Mouse (Mus musculus) kidney, embryonic 16.5 days (tissue): ENCODE measurements at regions not wholly inside any gene's neighbourhood (a gene's known extent, or its start where the extent isn't known, plus 50 kb on each side); places are given as distances from the start of the nearest gene placed in this dataset.
A peak's percentile ranks its signal among the peaks of the same experiment; 100 is the strongest.

ENCODE experiments used
- ATAC-seq: fragments of 200-750 bp; cut with Nextera tagmentation; 2 replicates; pipeline ENCODE4 v1.8.0; 2017; ENCODE audit warnings: moderate TSS enrichment; ENCODE audit not compliant: low FRiP score, low TSS enrichment
- H3K27ac ChIP-seq: fragments of 300-500 bp; sonication (generic); 2 replicates; pipeline ENCODE4 v1.5.1; 2014; ENCODE audit warnings: low read length
- H3K27me3 ChIP-seq: fragments of 300-500 bp; sonication (generic); 2 replicates; pipeline ENCODE4 v1.6.1; 2014; ENCODE audit warnings: low read length, control low read depth, mixed read lengths; ENCODE audit not compliant: insufficient read depth
- H3K36me3 ChIP-seq: fragments of 300-500 bp; sonication (generic); 2 replicates; pipeline ENCODE4 v1.6.1; 2014; ENCODE audit warnings: low read length, control low read depth, mixed read lengths; ENCODE audit not compliant: insufficient read depth
- H3K4me1 ChIP-seq: fragments of 300-500 bp; sonication (generic); 2 replicates; pipeline ENCODE4 v1.6.1; 2014; ENCODE audit warnings: low read length, control low read depth, mixed read lengths; ENCODE audit not compliant: insufficient read depth
- H3K4me2 ChIP-seq: fragments of 300-500 bp; sonication (generic); replicated peaks from 2 replicates; pipeline ENCODE4 v1.6.1; 2014; ENCODE audit warnings: low read depth, low read length
- H3K4me3 ChIP-seq: fragments of 300-500 bp; sonication (generic); 2 replicates; pipeline ENCODE4 v1.5.1; 2014; ENCODE audit warnings: mild to moderate bottlenecking, low read length
- H3K9ac ChIP-seq: fragments of 300-500 bp; sonication (generic); replicated peaks from 2 replicates; pipeline ENCODE4 v1.6.1; 2014; ENCODE audit warnings: low read length
- H3K9me3 ChIP-seq: fragments of 300-500 bp; sonication (generic); 2 replicates; pipeline ENCODE4 v1.6.1; 2016; ENCODE audit warnings: low read length, control low read depth
- WGBS: fragments of 180-500 bp; shearing (Covaris S2); extraction: QIAGEN DNeasy Blood & Tissue Kit; methylation state at CpG from one replicate; pipeline ENCODE4 v1.1.7; 2014; 5-methylcytosine and 5-hydroxymethylcytosine counted together

DNA sequence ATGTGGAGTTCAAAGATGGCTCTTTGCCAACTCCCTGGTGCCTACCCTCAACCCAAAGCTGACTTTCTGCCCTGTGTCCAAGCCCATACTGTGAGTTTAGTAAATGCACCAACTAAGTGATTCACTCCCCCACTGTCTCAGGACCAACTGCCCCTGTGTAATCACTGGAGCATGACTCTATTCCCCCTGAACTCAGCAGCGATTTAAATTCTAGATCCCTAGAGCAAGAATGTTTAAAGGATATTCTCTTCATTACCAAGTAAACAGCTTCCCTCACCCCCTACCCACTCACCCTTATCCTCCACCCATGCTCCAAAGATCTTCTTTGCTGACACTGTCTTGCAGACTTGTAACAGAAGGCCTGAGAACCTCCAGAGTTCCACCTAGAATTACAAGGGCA, 154.1 kb upstream of the Onecut1 start:
- H3K27ac ChIP-seq, result no peak overlapping the region
- peaks cover 10% of the 10 kb centered on the region for H3K4me1 ChIP-seq
- peak; percentile 97 for ATAC-seq
- no peak overlapping the region for H3K4me2 ChIP-seq
- H3K4me3 ChIP-seq, result no peak overlapping the region
- H3K9ac ChIP-seq, result no peak overlapping the region
- 0 out of 2 replicates have a peak, but pooled peaks cover 8% of the 10 kb centered on the region for H3K27me3 ChIP-seq
- WGBS, result 24% methylated on average over 1 of the region's 1 CpGs
- no peaks in the 10 kb centered on the region for H3K36me3 ChIP-seq
- H3K9me3 ChIP-seq, result no peaks in the 10 kb centered on the region

DNA sequence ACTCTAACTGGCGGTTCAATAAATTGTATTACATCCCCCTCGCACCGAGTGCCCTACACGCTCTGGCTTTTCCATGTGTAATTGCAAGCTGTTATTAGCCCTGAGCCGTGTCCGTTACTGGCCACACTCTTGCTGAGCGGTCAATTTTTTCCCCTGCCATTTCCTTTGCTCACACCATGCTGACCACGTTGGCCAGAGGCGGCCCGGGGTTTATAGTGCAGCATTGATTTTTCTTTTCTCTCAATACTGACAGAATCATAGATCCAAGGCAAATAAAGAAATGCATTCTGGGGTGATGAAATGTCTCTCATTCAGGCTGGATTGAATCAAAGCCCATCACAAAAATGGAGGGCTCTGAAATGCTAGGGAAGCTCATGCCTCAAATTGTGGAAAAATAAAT, 150.0 kb upstream of the Onecut1 start:
- Histone ChIP-seq H3K27ac (no peak overlapping the region), H3K27me3 (no peaks in the 10 kb centered on the region), H3K4me3 (no peak overlapping the region), H3K4me2 (no peak overlapping the region), H3K9me3 (no peaks in the 10 kb centered on the region), H3K4me1 (peaks cover 6% of the 10 kb centered on the region), H3K36me3 (no peaks in the 10 kb centered on the region), H3K9ac (no peak overlapping the region)
- 88% methylated on average over 10 of the region's 10 CpGs for WGBS
- no peak for ATAC-seq

DNA sequence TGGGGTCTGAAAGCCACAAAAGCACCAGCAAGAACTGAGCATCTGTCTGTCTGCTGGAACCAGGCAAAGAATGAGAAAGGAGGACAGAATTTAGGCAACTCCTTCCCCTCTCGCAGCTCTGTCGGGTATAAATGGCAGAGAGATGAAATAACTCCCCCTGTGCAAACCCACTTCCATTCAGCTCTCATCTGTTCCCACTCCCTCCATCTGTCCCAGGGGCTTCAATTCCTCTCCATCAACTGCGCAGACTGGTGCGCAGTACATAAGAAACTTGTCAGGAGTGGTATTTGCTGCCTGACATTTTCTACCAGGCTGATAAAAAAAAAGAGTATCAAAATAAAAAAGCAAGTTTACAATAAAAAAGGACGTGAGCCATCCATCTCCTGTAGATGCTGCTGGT, 129.3 kb upstream of the Onecut1 start:
- no peaks in the 10 kb centered on the region for H3K27me3 ChIP-seq
- H3K9ac ChIP-seq, result no peak overlapping the region
- no peak overlapping the region for H3K4me2 ChIP-seq
- 0 out of 2 replicates have a peak, but pooled peaks cover 3% of the 10 kb centered on the region for H3K9me3 ChIP-seq
- 83% methylated on average over 5 of the region's 5 CpGs for WGBS
- H3K27ac ChIP-seq, result no peak overlapping the region
- no peaks in the 10 kb centered on the region for H3K4me1 ChIP-seq
- H3K36me3 ChIP-seq, result no peaks in the 10 kb centered on the region
- H3K4me3 ChIP-seq, result no peak overlapping the region
- no peak for ATAC-seq

DNA sequence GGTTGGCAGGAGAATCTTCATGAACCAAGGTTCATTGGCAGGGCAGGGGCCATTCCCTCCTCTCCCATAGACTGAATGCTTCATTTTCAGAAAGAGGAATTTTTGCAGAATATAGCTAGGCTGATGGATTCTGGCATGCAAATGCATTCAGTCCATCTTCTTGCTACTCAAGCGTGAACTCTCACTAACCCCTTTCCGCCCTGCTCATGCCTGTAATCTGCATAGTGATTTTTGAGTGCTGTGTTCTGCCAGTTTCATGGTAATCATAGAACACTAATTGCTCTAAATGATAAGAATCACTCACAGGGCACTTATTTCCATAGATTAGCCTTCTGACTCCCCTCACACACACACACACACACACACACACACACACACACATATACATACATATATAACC, 119.8 kb upstream of the Onecut1 start:
- Histone ChIP-seq H3K4me2 (no peak overlapping the region), H3K36me3 (no peaks in the 10 kb centered on the region), H3K27ac (no peak overlapping the region), H3K27me3 (no peaks in the 10 kb centered on the region), H3K9me3 (no peaks in the 10 kb centered on the region), H3K9ac (no peak overlapping the region), H3K4me3 (no peak overlapping the region), H3K4me1 (no peaks in the 10 kb centered on the region)
- 76% methylated on average over 2 of the region's 2 CpGs for WGBS
- ATAC-seq, result no peak

DNA sequence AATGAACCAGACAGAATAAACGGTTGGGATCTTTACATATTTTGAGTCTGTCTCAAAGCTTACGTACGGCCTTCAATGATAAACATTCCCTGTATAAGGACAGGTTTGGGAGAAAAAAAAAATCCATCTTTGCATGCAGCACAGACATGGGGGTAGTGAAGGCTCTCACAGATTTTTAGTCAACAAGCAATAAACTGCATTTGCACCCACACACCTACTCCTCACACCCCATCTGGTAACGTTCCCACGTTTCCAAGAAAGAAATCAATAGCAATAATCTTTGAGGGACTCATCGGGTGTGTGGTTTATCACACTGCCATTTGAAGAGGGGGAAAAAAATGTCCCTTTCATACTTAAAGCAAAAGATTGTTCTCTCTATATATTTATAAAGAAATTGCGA, 113.8 kb upstream of the Onecut1 start:
- Histone ChIP-seq H3K9me3 (no peaks in the 10 kb centered on the region), H3K27ac (no peak overlapping the region), H3K36me3 (no peaks in the 10 kb centered on the region), H3K9ac (no peak overlapping the region), H3K4me1 (no peaks in the 10 kb centered on the region), H3K27me3 (no peaks in the 10 kb centered on the region), H3K4me2 (no peak overlapping the region), H3K4me3 (no peak overlapping the region)
- WGBS, result 76% methylated on average over 7 of the region's 7 CpGs
- ATAC-seq, result no peak

DNA sequence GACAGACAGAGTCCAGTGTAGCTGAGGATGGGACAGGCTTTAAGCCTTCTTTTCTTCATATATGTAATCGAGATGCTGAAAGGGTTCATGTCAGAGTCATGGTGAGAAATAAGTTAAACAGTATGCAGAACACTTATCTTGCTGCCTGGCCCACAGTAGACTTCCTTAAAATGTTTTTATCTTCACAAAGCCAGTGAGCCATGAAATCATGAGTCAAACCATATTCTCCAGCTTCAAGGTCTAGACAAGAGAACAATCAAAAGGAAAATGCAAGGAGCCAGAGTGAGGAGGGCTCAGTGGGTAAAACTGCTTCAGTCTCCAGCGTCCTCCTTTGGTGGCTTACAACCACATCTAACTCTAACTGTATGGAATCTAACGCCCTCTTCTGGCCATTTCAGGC, 103.7 kb upstream of the Onecut1 start:
- H3K9me3 ChIP-seq, result peaks cover 5% of the 10 kb centered on the region; the same call in 1 of the 2 replicates
- no peak overlapping the region for H3K27ac ChIP-seq
- no peak overlapping the region for H3K4me2 ChIP-seq
- no peak for ATAC-seq
- no peak overlapping the region for H3K9ac ChIP-seq
- H3K4me1 ChIP-seq, result no peaks in the 10 kb centered on the region
- WGBS, result 66% methylated on average over 3 of the region's 3 CpGs
- H3K4me3 ChIP-seq, result no peak overlapping the region
- H3K27me3 ChIP-seq, result no peaks in the 10 kb centered on the region
- H3K36me3 ChIP-seq, result no peaks in the 10 kb centered on the region

DNA sequence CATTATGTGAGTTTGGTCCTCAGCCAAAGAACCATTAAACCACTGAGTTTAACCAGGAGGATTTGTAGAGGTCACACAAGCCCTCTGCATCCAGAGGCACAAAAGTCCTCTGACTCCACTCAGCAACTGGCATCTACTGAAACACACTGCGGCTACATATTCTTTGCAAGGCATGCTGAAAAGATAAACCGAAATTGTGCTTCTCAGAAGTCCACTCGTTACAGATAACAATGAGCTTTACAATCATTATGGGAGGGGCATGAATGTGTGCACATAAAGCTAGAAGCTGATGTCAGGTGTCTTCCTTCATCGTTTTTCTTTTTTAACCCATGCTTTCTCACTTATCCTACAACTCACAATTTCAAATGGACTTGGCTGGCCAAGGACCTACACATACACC, 102.8 kb upstream of the Onecut1 start:
- no peak overlapping the region for H3K4me2 ChIP-seq
- peaks cover 5% of the 10 kb centered on the region; the same call in 1 of the 2 replicates for H3K9me3 ChIP-seq
- no peak overlapping the region for H3K9ac ChIP-seq
- H3K36me3 ChIP-seq, result no peaks in the 10 kb centered on the region
- H3K27ac ChIP-seq, result no peak overlapping the region
- WGBS, result 84% methylated on average over 4 of the region's 4 CpGs
- no peak overlapping the region for H3K4me3 ChIP-seq
- ATAC-seq, result no peak
- no peaks in the 10 kb centered on the region for H3K4me1 ChIP-seq
- no peaks in the 10 kb centered on the region for H3K27me3 ChIP-seq

DNA sequence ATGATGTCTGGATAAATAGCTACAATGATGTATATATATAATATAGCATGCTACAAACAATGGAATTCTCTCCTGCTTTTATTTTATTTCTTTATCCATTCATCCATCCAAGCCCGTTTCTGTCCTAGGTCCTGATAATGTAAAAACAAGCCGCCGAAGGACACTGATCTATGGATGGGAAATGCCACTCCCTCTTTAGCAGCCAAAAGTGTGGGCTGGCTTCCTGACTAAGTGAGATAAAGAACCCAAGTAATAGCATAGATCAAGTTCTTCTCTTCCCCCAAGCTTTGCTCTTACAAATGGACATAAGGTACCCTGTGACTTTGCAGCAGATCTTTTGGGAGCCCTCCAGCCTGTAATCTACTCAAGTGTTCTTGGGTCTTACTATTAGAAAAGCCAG, 81.3 kb upstream of the Onecut1 start:
- H3K27me3 ChIP-seq, result no peaks in the 10 kb centered on the region
- no peak for ATAC-seq
- H3K9ac ChIP-seq, result no peak overlapping the region
- no peak overlapping the region for H3K27ac ChIP-seq
- H3K4me1 ChIP-seq, result no peaks in the 10 kb centered on the region
- H3K36me3 ChIP-seq, result no peaks in the 10 kb centered on the region
- H3K4me2 ChIP-seq, result no peak overlapping the region
- no peaks in the 10 kb centered on the region for H3K9me3 ChIP-seq
- no peak overlapping the region for H3K4me3 ChIP-seq
- 75% methylated on average over 3 of the region's 3 CpGs for WGBS

DNA sequence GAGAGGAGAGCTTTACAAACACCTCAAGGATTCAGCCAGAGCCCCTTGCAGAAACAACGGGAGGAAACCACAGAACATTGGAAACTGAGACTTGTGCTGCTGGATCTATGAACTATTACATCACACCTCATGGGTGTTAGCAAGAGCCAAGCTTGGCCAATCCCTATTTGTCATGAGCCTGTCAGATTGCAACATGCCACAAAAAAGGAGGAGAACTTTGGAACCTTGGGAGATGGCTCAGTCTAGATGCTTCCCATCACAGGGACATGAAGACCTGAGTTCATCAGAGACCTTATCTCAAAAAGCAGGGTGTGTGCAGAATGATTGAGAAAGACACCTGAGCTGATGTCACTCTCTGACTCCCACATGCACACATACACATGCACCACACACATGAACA, 68.3 kb upstream of the Onecut1 start:
- Histone ChIP-seq H3K27me3 (no peaks in the 10 kb centered on the region), H3K9me3 (no peaks in the 10 kb centered on the region), H3K4me3 (no peak overlapping the region), H3K4me1 (no peaks in the 10 kb centered on the region), H3K9ac (no peak overlapping the region), H3K27ac (no peak overlapping the region), H3K4me2 (no peak overlapping the region), H3K36me3 (no peaks in the 10 kb centered on the region)
- 31% methylated on average over 1 of the region's 1 CpGs for WGBS
- no peak for ATAC-seq

DNA sequence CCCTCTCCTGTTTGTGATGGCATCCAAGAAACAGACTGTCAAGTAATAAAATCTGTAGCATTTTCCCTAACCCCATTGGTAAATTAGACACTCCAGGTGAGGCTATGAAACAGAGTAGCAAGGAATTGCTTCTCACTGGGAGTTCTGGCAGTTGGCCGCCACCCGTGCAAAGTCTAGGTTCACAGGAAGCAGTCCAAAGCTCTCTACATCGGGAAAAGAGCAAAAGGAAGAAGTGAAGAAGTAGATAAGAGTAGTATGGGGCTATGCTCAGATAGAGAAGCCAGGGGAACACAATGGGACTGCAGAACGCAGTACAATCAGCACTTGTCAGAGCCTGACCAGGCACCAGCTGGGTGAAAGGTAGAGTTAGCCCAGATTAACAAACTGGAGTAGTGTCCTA, 65.7 kb upstream of the Onecut1 start:
- H3K4me3 ChIP-seq, result no peak overlapping the region
- ATAC-seq, result no peak

More for the DNA sequence above, 65.7 kb upstream of the Onecut1 start:
- no peak overlapping the region for H3K9ac ChIP-seq
- no peaks in the 10 kb centered on the region for H3K36me3 ChIP-seq
- no peaks in the 10 kb centered on the region for H3K4me1 ChIP-seq
- H3K9me3 ChIP-seq, result no peaks in the 10 kb centered on the region
- WGBS, result 85% methylated on average over 4 of the region's 4 CpGs
- H3K27ac ChIP-seq, result no peak overlapping the region
- no peaks in the 10 kb centered on the region for H3K27me3 ChIP-seq
- no peak overlapping the region for H3K4me2 ChIP-seq
